Mouse (Mus musculus) erythroblast, embryonic 14.5 days (primary cell): ENCODE measurements around the gene Olfr750.

Source experiments
- GATA1 ChIP-seq: IDR thresholded peaks from 2 replicates; pipeline ENCODE4 v1.6.1; 2012; ENCODE audit warnings: low read length, inconsistent platforms, mixed read lengths
- TAL1 ChIP-seq: IDR thresholded peaks from 3 replicates; pipeline ENCODE4 v1.6.1; 2012; ENCODE audit warnings: low read length, inconsistent platforms, mixed read lengths

DNA sequence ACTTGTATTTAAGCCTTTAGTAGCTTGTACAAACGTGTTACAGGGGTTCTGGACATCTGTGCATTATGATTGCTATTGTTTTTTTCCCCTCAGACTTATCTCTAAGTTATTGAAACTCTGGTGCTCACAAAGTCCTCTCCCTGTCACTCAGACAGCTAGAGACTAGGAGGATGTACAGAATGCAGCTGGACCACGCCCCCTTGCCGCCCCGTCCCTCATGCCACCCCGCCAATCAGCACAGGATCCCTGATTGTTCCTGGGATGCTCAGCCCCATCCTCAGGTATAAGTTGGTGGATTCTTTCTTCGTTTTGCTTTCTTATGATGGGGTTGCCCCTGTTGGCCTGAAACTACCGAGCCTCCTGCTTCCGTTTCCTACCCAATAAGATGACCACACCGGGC lies 39.2 kb upstream of the Olfr750 start:
- TF ChIP-seq TAL1 (no peak), GATA1 (no peak)
